Mouse (Mus musculus): ENCODE data around the gene Naa30.

- TF ChIP-seq CTCF (IDR thresholded peaks at IDR 0.05; ENCODE audit: low read depth, low read length) (no peak), EP300 (IDR thresholded peaks at IDR 0.05; ENCODE audit: insufficient read depth, low read depth, low read length) (no peak)
Observed at GRCm38 (mm10) chr14:49179736-49180135, 7.7 kb downstream of the Naa30 start.

All from ES-Bruce4 (cell line).